Mouse (Mus musculus): Measurements from ENCODE around the gene Lrrc8c.

Gene Lrrc8c

DNA sequence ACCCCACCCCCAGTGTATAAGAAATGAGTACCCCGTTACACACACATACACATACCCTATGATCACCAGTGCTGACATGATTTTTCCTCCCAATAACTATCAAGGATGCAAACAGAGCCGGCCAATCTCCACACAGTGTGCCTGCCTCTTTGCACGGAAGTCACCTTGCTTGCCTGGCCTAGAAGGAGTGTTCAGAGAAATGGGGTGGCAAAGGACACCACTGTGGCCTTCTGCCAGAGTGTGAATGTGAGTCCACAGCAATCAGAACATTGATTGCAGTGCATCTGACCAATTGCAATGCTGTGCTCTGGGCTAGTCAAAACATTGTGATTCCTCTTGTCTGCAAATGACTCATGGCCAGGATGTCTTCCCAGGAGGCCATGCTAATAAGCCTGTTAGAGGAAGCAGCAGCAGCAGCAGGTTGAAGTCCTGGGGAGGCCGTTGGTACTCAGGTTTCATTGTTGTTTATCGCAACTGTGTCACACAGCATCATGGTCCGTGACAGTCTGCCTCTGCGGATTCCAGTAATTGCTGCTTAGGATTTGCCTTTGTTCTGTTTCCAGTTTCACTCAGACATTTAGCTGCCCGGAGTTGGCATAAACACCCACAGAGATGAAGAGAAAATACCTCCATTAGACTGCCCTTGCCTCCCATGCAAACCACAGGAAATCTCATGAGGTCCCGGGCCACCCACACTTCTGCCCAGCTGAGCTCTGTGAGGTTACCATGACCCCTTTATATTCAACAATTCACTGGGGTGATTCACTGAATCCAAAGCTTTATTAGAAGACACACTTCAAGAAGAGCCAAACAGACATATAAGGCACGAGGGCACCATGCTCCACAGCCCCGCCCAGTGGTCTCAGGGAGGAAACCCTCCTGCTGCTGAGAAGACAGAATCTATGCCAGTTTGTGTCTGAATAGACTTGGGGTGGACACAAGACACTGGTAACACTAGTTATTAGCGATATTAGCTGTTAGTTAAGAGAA lies 18.8 kb upstream of the Lrrc8c start:
- DNase-seq (ENCODE audit: low spot score in 2 of 2) = no peak

GRCm38 (mm10) chr5:105501136-105501535 lies 18.1 kb upstream of the Lrrc8c start:
- no peak for DNase-seq (ENCODE audit: low spot score in 2 of 2)

GRCm38 (mm10) chr5:105508813-105509212 lies 10.4 kb upstream of the Lrrc8c start:
- DNase-seq (ENCODE audit: low spot score in 2 of 2) = no peak

- DNase-seq (ENCODE audit: low spot score in 2 of 2) = no peak
Measured at GRCm38 (mm10) chr5:105512297-105512696, 6.9 kb upstream of the Lrrc8c start.

DNA sequence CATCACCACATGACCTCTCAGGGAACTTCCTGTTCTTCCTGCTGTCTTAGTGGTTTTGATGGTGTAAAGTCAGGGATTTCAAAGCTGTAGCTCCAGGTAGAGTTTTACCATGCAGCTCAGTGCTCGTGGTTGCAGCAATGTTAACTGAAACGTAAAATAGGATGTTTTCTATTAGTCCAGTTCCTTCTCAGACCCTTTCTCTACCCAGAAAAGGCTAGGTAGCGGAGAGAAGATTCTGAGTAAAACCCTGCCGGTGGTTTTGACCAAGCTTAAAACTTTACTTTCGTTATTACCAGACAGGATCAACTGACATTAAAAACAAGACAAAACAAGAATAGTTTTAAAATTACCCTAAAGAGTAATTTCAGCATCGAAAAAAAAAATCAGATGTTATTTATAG lies 3.7 kb upstream of the Lrrc8c start:
- DNase-seq (ENCODE audit: low spot score in 2 of 2) = no peak

- no peak for DNase-seq (ENCODE audit: low spot score in 2 of 2)
Measured at GRCm38 (mm10) chr5:105516290-105516689, 2.9 kb upstream of the Lrrc8c start.

- no peak for DNase-seq (ENCODE audit: low spot score in 2 of 2)
Measured at GRCm38 (mm10) chr5:105517992-105518625, 1.1 kb upstream of the Lrrc8c start.

DNA sequence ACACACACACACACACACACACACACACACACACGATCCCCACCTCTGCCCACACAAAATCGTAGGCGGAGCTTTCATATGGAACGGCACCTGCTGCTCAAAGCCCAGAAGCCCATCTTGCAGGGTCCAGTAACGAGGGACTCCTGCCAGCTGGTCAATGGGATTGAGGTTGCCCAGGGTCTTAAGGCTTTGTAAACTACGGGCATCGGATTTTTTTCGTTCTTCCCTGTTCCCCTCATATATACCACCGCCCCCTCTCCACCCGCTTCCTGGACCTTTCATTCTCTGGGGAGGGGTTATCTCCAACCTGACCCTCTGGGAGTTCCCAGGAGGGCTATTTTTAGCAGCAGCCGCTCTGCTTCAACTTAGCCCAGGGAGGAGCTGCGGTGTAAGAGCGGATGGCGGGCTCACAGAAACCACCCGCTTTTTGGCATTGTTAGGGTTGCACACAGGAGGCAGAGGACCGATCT lies 527 bp upstream of the Lrrc8c start:
- peak in 1 of 2 experiments; percentile 32 for DNase-seq (ENCODE audit: low spot score in 2 of 2)

DNA sequence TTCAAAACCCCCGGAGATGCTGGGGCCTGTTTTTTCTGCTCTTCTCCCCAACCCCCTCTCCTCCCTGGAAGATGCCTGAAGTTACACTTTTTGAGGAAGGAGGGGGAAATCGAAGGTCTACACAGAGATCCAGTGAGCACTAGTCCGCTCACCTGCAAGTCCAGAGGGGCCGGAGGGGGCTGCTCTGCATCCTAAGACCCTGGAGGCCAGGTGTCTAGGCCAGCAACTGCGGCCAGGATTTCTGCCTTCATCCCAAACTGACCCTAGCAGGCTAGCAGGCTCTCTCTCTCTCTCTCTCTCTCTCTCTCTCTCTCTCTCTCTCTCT lies 750 bp downstream of the Lrrc8c start:
- DNase-seq (ENCODE audit: low spot score in 2 of 2) = no peak

DNA sequence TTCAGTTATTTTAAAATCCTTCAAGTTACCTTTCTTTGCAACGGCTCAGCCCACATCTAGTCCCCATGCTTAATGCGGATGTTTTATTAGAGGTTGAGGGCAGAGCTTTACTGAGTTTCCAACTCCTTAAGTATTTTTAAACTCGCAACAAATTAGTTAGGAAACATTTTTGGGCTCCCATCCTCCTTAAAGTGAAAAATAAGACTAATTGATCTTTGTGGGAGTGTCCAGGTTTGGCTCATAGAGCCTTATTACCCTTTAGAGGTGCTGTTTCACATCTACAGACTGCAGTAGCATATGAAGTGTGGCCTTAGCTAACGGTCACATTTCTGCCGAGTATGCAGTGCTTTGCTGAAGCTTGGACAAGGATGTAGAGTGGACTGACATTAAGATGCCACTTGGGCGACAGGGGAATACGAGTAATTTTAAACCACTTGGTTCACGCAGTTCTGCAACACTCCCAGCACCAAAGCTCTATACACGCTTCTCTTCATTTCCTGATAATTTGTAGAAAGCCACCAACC lies 1.3 kb downstream of the Lrrc8c start:
- no peak for DNase-seq (ENCODE audit: low spot score in 2 of 2)

GRCm38 (mm10) chr5:105523452-105523851 lies 4.3 kb downstream of the Lrrc8c start:
- DNase-seq (ENCODE audit: low spot score in 2 of 2) = no peak

- no peak for DNase-seq (ENCODE audit: low spot score in 2 of 2)
Measured at GRCm38 (mm10) chr5:105525004-105525403, 5.8 kb downstream of the Lrrc8c start.

GRCm38 (mm10) chr5:105526107-105526645 lies 7.0 kb downstream of the Lrrc8c start:
- DNase-seq (ENCODE audit: low spot score in 2 of 2) = no peak

DNA sequence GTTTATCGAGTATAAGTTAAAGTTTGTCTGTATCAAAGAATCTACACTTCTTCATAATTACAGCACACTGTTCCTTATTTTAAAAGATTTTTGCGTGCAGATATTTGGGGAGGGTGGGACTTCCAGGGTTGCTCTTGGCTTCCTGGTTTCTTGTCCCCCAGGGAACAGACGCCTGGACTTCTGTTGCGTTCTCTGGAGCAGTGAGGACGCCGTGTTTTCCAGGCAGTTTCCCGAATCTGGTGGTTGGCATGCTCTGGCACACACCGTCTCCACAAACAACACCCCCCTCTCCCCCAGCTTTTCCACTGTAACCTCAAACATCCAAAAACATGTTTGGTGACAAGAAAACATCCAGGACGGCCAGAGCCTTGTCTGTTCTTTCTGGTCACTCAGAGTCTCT lies 7.6 kb downstream of the Lrrc8c start:
- DNase-seq (ENCODE audit: low spot score in 2 of 2) = no peak

DNA sequence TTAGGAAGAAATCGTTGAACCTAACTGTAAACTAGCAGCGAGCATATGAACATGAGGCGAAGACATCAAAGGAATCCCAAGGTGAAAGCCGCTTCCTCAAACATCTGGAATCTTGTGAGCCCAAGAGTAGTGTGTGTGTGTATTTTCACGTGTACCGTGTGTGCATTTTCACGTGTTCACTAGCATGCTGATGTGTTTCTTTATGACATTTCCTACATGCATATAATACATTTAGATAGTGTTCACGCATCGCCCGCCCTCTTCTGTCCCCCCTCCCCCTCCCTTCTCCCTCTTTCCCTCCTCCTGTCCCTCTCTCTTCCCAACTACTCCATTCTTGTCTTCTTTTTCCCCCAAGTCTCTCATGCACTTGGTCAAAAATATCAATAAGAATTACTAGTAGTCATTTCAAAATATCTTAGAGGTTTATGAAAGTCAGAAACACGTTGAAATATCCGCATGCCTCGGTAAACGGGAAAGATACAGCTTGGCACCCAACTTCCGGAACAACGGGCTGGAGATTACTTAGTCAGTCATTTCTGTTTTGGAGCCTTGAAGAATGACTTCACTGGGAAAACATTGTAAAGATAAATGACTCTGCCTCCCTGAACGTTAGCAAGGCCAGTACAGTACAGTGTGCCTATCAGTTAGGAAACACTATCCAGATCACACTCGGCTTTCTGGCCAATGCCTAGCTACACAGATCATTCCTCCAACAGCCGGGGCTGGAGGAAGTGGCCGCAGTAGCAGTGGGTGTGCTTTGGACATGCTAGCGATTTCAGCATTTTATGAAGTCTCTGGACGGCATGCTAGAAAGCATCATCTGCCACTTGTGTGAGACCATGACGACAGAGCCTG lies 8.5 kb downstream of the Lrrc8c start:
- no peak for DNase-seq (ENCODE audit: low spot score in 2 of 2)

- DNase-seq (ENCODE audit: low spot score in 2 of 2) = no peak
Measured at GRCm38 (mm10) chr5:105530576-105530975, 11.4 kb downstream of the Lrrc8c start.

- DNase-seq (ENCODE audit: low spot score in 2 of 2) = no peak
Measured at GRCm38 (mm10) chr5:105535186-105535585, 16.0 kb downstream of the Lrrc8c start.

- DNase-seq (ENCODE audit: low spot score in 2 of 2) = no peak
Measured at GRCm38 (mm10) chr5:105536172-105536571, 17.0 kb downstream of the Lrrc8c start.

DNA sequence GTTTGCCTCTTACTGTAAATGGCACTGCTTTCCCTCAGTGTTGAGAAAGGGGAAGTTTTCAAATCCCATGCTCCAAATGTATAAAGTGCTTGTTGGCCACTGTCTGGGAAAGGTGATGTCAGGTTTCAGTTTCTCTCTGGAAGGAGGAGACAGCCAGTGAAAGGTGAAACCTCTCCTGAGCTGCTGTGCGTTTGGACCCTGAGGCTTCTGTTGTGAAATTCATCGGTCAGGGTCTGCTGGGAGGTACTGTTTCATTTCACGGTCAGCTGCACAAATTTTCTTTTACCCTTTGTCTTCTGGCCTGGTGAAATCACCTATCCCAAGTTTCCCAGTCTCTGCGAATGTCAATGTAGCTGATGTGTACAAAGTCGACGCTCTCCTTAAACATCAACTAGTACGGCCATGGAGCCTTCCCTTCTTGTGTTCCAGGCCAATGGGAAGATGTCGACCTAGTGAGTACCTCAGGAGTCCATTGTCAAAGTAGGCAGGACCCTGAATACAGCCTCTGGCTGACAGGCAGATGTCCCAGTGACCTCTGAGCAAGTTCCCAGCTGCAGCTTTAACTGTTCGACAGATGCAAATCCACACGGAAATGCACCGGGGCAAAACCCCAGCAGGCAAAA lies 18.0 kb downstream of the Lrrc8c start:
- DNase-seq (ENCODE audit: low spot score in 2 of 2) = no peak

- no peak for DNase-seq (ENCODE audit: low spot score in 2 of 2)
Measured at GRCm38 (mm10) chr5:105541051-105541450, 21.9 kb downstream of the Lrrc8c start.

- DNase-seq (ENCODE audit: low spot score in 2 of 2) = no peak
Measured at GRCm38 (mm10) chr5:105545126-105545525, 25.9 kb downstream of the Lrrc8c start.
